12 mouse cellular contexts compared by ENCODE assay signal in the genomic region with DNA sequence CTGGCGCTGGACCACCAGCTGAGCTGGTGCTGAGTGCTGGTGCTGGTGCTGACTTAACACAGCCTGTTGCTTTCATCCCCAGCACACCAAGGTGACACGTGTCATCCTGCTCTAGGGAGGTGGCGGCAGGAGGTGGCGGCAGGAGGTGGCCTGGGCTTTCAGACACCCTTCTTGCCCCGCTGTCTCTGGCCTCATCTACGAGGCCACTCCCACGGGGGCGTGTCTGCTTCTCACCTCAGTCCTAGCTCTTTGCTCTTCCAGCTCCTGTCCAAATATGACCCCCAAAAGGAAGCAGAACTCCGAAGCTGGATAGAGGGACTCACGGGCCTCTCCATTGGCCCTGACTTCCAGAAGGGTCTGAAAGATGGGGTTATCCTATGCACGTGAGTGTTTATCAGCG. TPM values are rescaled to one million over a fixed set of nuclear protein-coding genes. Genes with fewer than 3 reads are reported as not detected.
DNase-seq lines count a peak whose midpoint lies in the region; ATAC-seq and TF ChIP-seq lines count a peak whose summit lies in the region.
"Had no signal": no experiment of that assay in that cellular context is flagged by ENCODE, and none has a peak within 500 bp of the region (broad histone marks: within the 10 kb centered on the region; RNA-seq: fewer than 3 reads in every experiment).

No protein-coding gene starts in this region.

- no peak overlapping the region for H3K27ac ChIP-seq in heart, embryonic 10.5 days
- no peak overlapping the region for H3K27ac ChIP-seq in lung, embryonic 14.5 days (ENCODE audit: low read depth)

- 67% methylated on average over 12 of the region's 12 CpGs for WGBS in heart, embryonic 10.5 days
- 73% methylated on average over 12 of the region's 12 CpGs for WGBS in lung, embryonic 14.5 days

- no peaks in the 10 kb centered on the region for H3K27me3 ChIP-seq in heart, embryonic 10.5 days (ENCODE audit: insufficient read depth, poor library complexity, severe bottlenecking)
- no peaks in the 10 kb centered on the region for H3K27me3 ChIP-seq in lung, embryonic 14.5 days (ENCODE audit: insufficient read depth, low read length)

- H3K9me3 ChIP-seq in heart, embryonic 10.5 days, result 0 out of 2 replicates have a peak, but pooled peaks cover 3% of the 10 kb centered on the region
- peaks cover 5% of the 10 kb centered on the region; the same call in 1 of the 2 replicates for H3K9me3 ChIP-seq in lung, embryonic 14.5 days (ENCODE audit: low read depth, low read length)

- no peak for TF ChIP-seq CTCF in lung, embryonic 14.5 days (IDR thresholded peaks at IDR 0.05; ENCODE audit: low read depth)

- peaks cover 56% of the 10 kb centered on the region for H3K36me3 ChIP-seq in heart, embryonic 10.5 days
- H3K36me3 ChIP-seq in lung, embryonic 14.5 days (ENCODE audit: insufficient read depth), result peaks cover 50% of the 10 kb centered on the region

- peak overlapping the region; percentile 76 for H3K4me2 ChIP-seq in lung, embryonic 14.5 days

- intact Hi-C loops in heart, postnatal 25 days (cut with DNase I), result no loop called here

- DNase-seq in heart, embryonic 10.5 days (ENCODE audit: low spot score), result no peak
- no peak for DNase-seq in heart, postnatal 25 days (ENCODE audit: low spot score)
- no peak for DNase-seq in lung, embryonic 14.5 days
- no peak for DNase-seq in lung, adult 18-20 months
- DNase-seq in ZHBTc4 (ENCODE audit: low read depth, low spot score), result peak; percentile 78
- peak; percentile 29 for DNase-seq in naive thymus-derived CD4-positive, alpha-beta T cell, adult 2 months (ENCODE audit: low read depth)
- DNase-seq in urinary bladder, adult 2 months (ENCODE audit: low spot score), result no peak
- no peak for DNase-seq in right cerebral cortex, adult 18-20 months
- DNase-seq: layer of hippocampus, postnatal 36 days; lung, adult 2 months had no signal

- H3K9ac ChIP-seq in lung, embryonic 14.5 days, result no peak overlapping the region

- peaks cover 55% of the 10 kb centered on the region for H3K4me1 ChIP-seq in heart, embryonic 10.5 days
- H3K4me1 ChIP-seq in lung, embryonic 14.5 days (ENCODE audit: insufficient read depth), result peaks cover 20% of the 10 kb centered on the region

- no peak for ATAC-seq in lung, embryonic 14.5 days (ENCODE audit: insufficient read depth)

- H3K4me3 ChIP-seq in heart, embryonic 10.5 days, result peak overlapping the region; percentile 86; the same call in 1 of the 2 replicates
- H3K4me3 ChIP-seq in lung, embryonic 14.5 days (ENCODE audit: low read depth, low read length), result peak overlapping the region; percentile 85

RNA-seq across cellular contexts. Expression of a gene that starts 2.7 kb away (rescaled TPM):
- 408 and 456 TPM in 2 replicates for polyA plus RNA-seq in heart, embryonic 10.5 days (2016; fragmentation: Nextera tagmentation; extraction: Ambion mirVana)
- 10 to 100 TPM; 35.9 to 36.6 TPM for total RNA-seq in heart, postnatal 25 days (2021)
- 354 and 364 TPM in 2 replicates for polyA plus RNA-seq in lung, embryonic 14.5 days (2014; fragmentation: Nextera tagmentation; extraction: Ambion mirVana)
- 173 and 185 TPM in 2 replicates for polyA plus RNA-seq in urinary bladder, adult 2 months (2012; rRNA removed)

RNA-seq across cellular contexts. Expression of a gene that starts 5.2 kb away (rescaled TPM):
- polyA plus RNA-seq in heart, embryonic 10.5 days (2016; fragmentation: Nextera tagmentation; extraction: Ambion mirVana), result 2.8 and 4.1 TPM in 2 replicates
- 1 to 10 TPM; 6.5 to 6.7 TPM for total RNA-seq in heart, postnatal 25 days (2021)
- 3.0 and 3.5 TPM in 2 replicates for polyA plus RNA-seq in lung, embryonic 14.5 days (2014; fragmentation: Nextera tagmentation; extraction: Ambion mirVana)
- polyA plus RNA-seq in urinary bladder, adult 2 months (2012; rRNA removed), result 7.5 and 9.2 TPM in 2 replicates

RNA-seq across cellular contexts. Expression of a gene that starts 7.0 kb away (rescaled TPM):
- 12.7 and 16.4 TPM in 2 replicates for polyA plus RNA-seq in heart, embryonic 10.5 days (2016; fragmentation: Nextera tagmentation; extraction: Ambion mirVana)
- 100 to 1,000 TPM; 110 to 115 TPM for total RNA-seq in heart, postnatal 25 days (2021)
- polyA plus RNA-seq in lung, embryonic 14.5 days (2014; fragmentation: Nextera tagmentation; extraction: Ambion mirVana), result 19.3 and 23.4 TPM in 2 replicates
- 135 and 159 TPM in 2 replicates for polyA plus RNA-seq in urinary bladder, adult 2 months (2012; rRNA removed)

RNA-seq across cellular contexts. Expression of a gene that starts 20.6 kb away (rescaled TPM):
- 0.30 and 0.34 TPM in 2 replicates for polyA plus RNA-seq in heart, embryonic 10.5 days (2016; fragmentation: Nextera tagmentation; extraction: Ambion mirVana)
- under 1 TPM; 0.14 to 0.21 TPM for total RNA-seq in heart, postnatal 25 days (2021)
- polyA plus RNA-seq in lung, embryonic 14.5 days (2014; fragmentation: Nextera tagmentation; extraction: Ambion mirVana), result 0.30 and 0.41 TPM in 2 replicates
- 0.04 TPM in 1 of 2 replicates, not detected in the other for polyA plus RNA-seq in urinary bladder, adult 2 months (2012; rRNA removed)
- total RNA-seq: common myeloid progenitor, adult 5-6 weeks; granulocyte monocyte progenitor cell, adult 5-6 weeks had no signal
- polyA plus RNA-seq: lung, adult 2 months had no signal

RNA-seq across cellular contexts. Expression of a gene that starts 25.4 kb away (rescaled TPM):
- polyA plus RNA-seq in heart, embryonic 10.5 days (2016; fragmentation: Nextera tagmentation; extraction: Ambion mirVana), result 12.0 and 16.7 TPM in 2 replicates
- 1 to 10 TPM; 4.7 to 4.9 TPM for total RNA-seq in heart, postnatal 25 days (2021)
- polyA plus RNA-seq in lung, embryonic 14.5 days (2014; fragmentation: Nextera tagmentation; extraction: Ambion mirVana), result 11.2 and 13.2 TPM in 2 replicates
- 18.9 and 23.0 TPM in 2 replicates for polyA plus RNA-seq in urinary bladder, adult 2 months (2012; rRNA removed)

Comparison
In these comparisons a context has a peak if more than half of its experiments do, and no peak if none do; other contexts are left out.
1. DNase-seq: peak in ZHBTc4 (single experiment) and naive thymus-derived CD4-positive, alpha-beta T cell, adult 2 months (single experiment); none in heart, embryonic 10.5 days (single experiment), heart, postnatal 25 days (single experiment), lung, embryonic 14.5 days (single experiment), lung, adult 18-20 months (0 of 2), urinary bladder, adult 2 months (single experiment) and right cerebral cortex, adult 18-20 months (single experiment).